In the genomic region with DNA sequence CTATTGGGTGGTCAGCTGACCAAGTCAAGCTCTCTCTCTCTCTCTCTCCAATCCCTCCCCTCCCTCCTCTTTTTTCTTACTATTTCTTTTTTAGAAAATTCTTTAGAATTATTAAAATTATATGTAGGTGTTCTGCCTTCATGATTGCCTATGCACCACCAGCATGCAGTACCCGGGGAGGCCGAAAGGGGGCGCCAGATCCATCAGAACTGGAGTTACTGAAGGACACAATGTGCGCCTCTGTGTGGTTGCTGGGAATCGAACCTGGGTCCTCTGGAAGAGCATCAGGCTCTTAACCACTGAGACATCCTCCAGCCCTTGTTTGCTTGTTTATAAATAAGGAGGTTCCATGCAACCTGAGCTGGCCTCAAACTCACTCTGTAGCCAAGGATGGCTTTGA, we compare ENCODE assay signal across 14 mouse cellular contexts. TPM values are rescaled to one million over a fixed set of nuclear protein-coding genes. Genes with fewer than 3 reads are reported as not detected.
DNase-seq lines count a peak whose midpoint lies in the region; ATAC-seq and TF ChIP-seq lines count a peak whose summit lies in the region.
"Had no signal": no experiment of that assay in that cellular context is flagged by ENCODE, and none has a peak within 500 bp of the region (broad histone marks: within the 10 kb centered on the region; RNA-seq: fewer than 3 reads in every experiment).

No protein-coding gene starts in this region.

- no peak for TF ChIP-seq EP300 in stomach, postnatal 0 days (optimal IDR thresholded peaks at IDR 0.05)

- TF ChIP-seq CTCF in cerebellum, adult 2 months (IDR thresholded peaks at IDR 0.05; ENCODE audit: borderline replicate concordance, insufficient read depth, low read depth, low read length) = peak; percentile 33; the same call in 1 of the 2 replicates
- TF ChIP-seq CTCF in layer of hippocampus, adult 2 months (conservative IDR thresholded peaks at IDR 0.05) = peak; percentile 66
- peak; percentile 86 for TF ChIP-seq CTCF in testis, adult 2 months (IDR thresholded peaks at IDR 0.05; ENCODE audit: control insufficient read depth, insufficient read depth, insufficient replicate concordance, low read depth, low read length)
- peak; percentile 55 for TF ChIP-seq CTCF in stomach, postnatal 0 days (IDR thresholded peaks at IDR 0.05; ENCODE audit: low read depth)

- H3K36me3 ChIP-seq in testis, adult 2 months (ENCODE audit: control insufficient read depth, insufficient read depth, low read length) = no peaks in the 10 kb centered on the region
- no peaks in the 10 kb centered on the region for H3K36me3 ChIP-seq in stomach, postnatal 0 days (ENCODE audit: control insufficient read depth, insufficient read depth, low read length)
- H3K36me3 ChIP-seq: heart, embryonic 13.5 days; hindbrain, embryonic 15.5 days had no signal

- no peaks in the 10 kb centered on the region for H3K27me3 ChIP-seq in cerebellum, adult 2 months (ENCODE audit: control insufficient read depth, insufficient read depth, low read length)
- H3K27me3 ChIP-seq in testis, adult 2 months (ENCODE audit: control insufficient read depth, insufficient read depth, low read length) = no peaks in the 10 kb centered on the region
- no peaks in the 10 kb centered on the region for H3K27me3 ChIP-seq in stomach, postnatal 0 days (ENCODE audit: control insufficient read depth, insufficient read depth, low read length)

- WGBS in cerebellum, adult 2 months = 90% methylated on average over 5 of the region's 5 CpGs
- 86% methylated on average over 5 of the region's 5 CpGs for WGBS in stomach, postnatal 0 days

- H3K27ac ChIP-seq in cerebellum, adult 2 months (ENCODE audit: insufficient read depth, low read length) = no peak overlapping the region
- H3K27ac ChIP-seq in layer of hippocampus, adult 2 months = no peak overlapping the region
- no peak overlapping the region for H3K27ac ChIP-seq in testis, adult 2 months (ENCODE audit: control insufficient read depth, insufficient read depth, low read depth, low read length)
- no peak overlapping the region for H3K27ac ChIP-seq in stomach, postnatal 0 days (replicated peaks)
- H3K27ac ChIP-seq: forebrain, embryonic 13.5 days; heart, embryonic 13.5 days had no signal

- H3K9ac ChIP-seq in stomach, postnatal 0 days (ENCODE audit: low read length) = no peak overlapping the region
- H3K9ac ChIP-seq: forebrain, embryonic 13.5 days; heart, embryonic 13.5 days; hindbrain, embryonic 15.5 days had no signal

- no peak overlapping the region for H3K4me3 ChIP-seq in cerebellum, adult 2 months (replicated peaks; ENCODE audit: insufficient read depth, low read depth, low read length)
- no peak overlapping the region for H3K4me3 ChIP-seq in layer of hippocampus, adult 2 months
- no peak overlapping the region for H3K4me3 ChIP-seq in testis, adult 2 months (ENCODE audit: control insufficient read depth, low read depth, low read length)
- no peak overlapping the region for H3K4me3 ChIP-seq in stomach, postnatal 0 days (ENCODE audit: low read depth, low read length)
- H3K4me3 ChIP-seq: forebrain, embryonic 13.5 days; heart, embryonic 13.5 days; hindbrain, embryonic 15.5 days had no signal

- no peak for ATAC-seq in stomach, postnatal 0 days (ENCODE audit: low FRiP score, low TSS enrichment)
- ATAC-seq: forebrain, embryonic 13.5 days; midbrain, embryonic 16.5 days had no signal

- TF ChIP-seq POLR2A in cerebellum, adult 2 months (IDR thresholded peaks at IDR 0.05; ENCODE audit: borderline replicate concordance, insufficient read depth, low read length) = no peak
- no peak for TF ChIP-seq POLR2A in testis, adult 2 months (IDR thresholded peaks at IDR 0.05; ENCODE audit: control insufficient read depth, low read depth, low read length)

- H3K4me1 ChIP-seq in cerebellum, adult 2 months (ENCODE audit: control insufficient read depth, insufficient read depth, low read length) = peaks cover 5% of the 10 kb centered on the region; the same call in 1 of the 2 replicates
- 0 out of 2 replicates have a peak, but pooled peaks cover 2% of the 10 kb centered on the region for H3K4me1 ChIP-seq in testis, adult 2 months (ENCODE audit: control insufficient read depth, insufficient read depth, low read length)
- H3K4me1 ChIP-seq in stomach, postnatal 0 days (replicated peaks; ENCODE audit: control insufficient read depth, insufficient read depth) = no peaks in the 10 kb centered on the region

- H3K9me3 ChIP-seq in stomach, postnatal 0 days (ENCODE audit: control insufficient read depth, low read length) = no peaks in the 10 kb centered on the region
- H3K9me3 ChIP-seq: forebrain, embryonic 13.5 days; heart, embryonic 13.5 days; hindbrain, embryonic 15.5 days had no signal

- no peak overlapping the region for H3K4me2 ChIP-seq in stomach, postnatal 0 days (replicated peaks; ENCODE audit: low read depth)
- H3K4me2 ChIP-seq: forebrain, embryonic 13.5 days; heart, embryonic 13.5 days; hindbrain, embryonic 15.5 days had no signal

- DNase-seq in cerebellum, adult 2 months = no peak
- DNase-seq in cerebellum, adult 9-10 months = no peak
- DNase-seq in layer of hippocampus, adult 2 months (ENCODE audit: low spot score in 2 of 2) = no peak
- DNase-seq in layer of hippocampus, postnatal 25 days (ENCODE audit: extremely low spot score in 1 of 2, low spot score in 1 of 2) = no peak
- no peak for DNase-seq in testis, postnatal 14 days (ENCODE audit: low spot score)
- no peak for DNase-seq in stomach, postnatal 0 days (ENCODE audit: low spot score)
- DNase-seq in retina, postnatal 1 day = no peak
- DNase-seq: gastrocnemius, postnatal 36 days; kidney, postnatal 14 days had no signal

RNA-seq across cellular contexts. Expression of a gene that starts 39.5 kb away (rescaled TPM):
- 18.9 and 19.0 TPM in 2 replicates for polyA plus RNA-seq in cerebellum, adult 2 months (2012; rRNA removed)
- 10 to 100 TPM; 33.9 to 34.0 TPM for total RNA-seq in layer of hippocampus, adult 2 months (2021)
- 10 to 100 TPM; 37.3 to 39.6 TPM for total RNA-seq in layer of hippocampus, postnatal 25 days (2021)
- polyA plus RNA-seq in testis, adult 2 months (2012; rRNA removed) = 4.2 and 5.6 TPM in 2 replicates
- 30.5 and 34.0 TPM in 2 replicates for polyA plus RNA-seq in stomach, postnatal 0 days (2015; fragmentation: Nextera tagmentation; extraction: Ambion mirVana)

Comparison
In these comparisons a context has a peak if more than half of its experiments do, and no peak if none do; other contexts are left out.
1. CTCF ChIP-seq: peak in every context shown above with its lines; median percentile 86 in testis, adult 2 months; 66 in layer of hippocampus, adult 2 months; 55 in stomach, postnatal 0 days; 33 in cerebellum, adult 2 months.